Mouse (Mus musculus): ENCODE data around the gene Fchsd2.

Fchsd2 gene

DNA sequence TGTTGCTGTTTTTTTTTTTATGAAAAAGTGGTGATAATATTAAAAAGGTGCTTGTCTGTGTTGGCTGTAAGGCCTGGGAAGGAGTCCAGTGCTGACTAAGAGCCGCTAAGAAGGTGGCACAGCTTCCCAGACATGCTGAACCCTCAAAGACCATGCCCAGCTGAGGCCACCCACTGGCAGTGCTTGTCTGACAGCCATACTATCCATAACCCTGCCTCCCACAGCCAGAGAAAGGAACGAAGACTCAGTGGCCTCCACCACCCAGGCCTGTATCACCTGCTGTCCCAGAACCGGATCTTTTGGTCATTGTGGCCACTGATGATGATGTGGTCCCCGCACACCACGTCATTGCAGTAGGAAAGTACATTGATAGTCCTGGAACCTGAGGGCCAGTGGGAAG, 198.5 kb downstream of the Fchsd2 start:
- no peak for DNase-seq

DNA sequence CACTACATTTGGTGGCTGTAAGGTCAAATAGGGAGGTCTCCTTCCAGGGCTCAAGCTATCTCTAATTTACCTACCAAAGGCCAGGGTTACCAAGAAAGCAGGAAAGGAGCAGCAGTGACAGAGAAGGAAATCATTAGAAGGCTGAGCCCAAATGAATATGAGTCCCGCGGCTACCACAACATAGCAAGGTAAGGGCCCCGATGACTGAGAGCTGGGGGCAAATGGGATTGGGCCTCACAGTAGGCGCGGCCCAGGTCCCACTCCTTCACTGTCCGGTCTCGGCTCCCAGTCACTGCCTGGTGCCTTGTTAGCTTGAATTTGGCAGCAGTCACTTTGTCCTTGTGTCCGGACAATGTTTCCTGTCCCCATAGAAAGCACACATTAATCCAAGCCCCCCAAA, 199.0 kb downstream of the Fchsd2 start:
- DNase-seq: no peak

DNA sequence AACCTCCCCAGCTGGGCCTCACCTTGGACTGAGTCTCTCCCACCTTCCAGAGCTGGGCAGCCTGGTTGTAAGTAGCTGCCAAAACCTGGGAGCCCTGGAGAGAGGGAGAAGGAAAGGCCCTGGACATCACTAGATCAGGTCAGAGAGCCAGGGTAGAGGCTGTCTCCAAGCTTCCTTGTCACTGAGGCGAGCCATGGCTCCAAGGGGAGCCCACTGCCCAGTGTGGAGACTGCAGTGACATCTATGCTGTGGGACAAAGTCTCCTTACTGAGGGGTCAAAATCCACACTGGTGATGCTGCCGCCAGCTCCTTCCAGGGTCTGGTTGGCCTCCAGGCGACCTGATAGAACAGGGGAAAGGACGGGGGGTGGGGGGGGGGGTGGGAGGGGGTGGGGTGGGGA, 199.4 kb downstream of the Fchsd2 start:
- DNase-seq: no peak

DNA sequence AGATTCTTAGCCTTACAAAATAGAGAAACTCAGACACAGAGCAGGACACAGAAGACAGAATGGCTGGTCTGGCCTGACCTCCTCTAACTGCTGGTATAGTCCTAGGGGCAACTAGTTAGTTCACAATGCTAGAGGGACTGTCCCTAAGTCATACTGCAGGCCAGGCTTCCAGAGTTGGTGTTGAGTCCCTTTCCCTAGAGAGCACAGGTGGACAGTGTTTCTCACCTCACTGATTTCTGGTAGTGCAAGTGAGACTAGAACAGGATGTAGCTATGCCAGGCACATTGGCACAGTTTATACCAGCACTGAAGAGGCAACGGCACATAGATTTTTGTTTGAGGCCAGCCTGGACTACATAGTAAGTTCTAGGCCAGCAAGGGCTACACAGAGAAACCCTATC, 200.0 kb downstream of the Fchsd2 start:
- DNase-seq: no peak

DNA sequence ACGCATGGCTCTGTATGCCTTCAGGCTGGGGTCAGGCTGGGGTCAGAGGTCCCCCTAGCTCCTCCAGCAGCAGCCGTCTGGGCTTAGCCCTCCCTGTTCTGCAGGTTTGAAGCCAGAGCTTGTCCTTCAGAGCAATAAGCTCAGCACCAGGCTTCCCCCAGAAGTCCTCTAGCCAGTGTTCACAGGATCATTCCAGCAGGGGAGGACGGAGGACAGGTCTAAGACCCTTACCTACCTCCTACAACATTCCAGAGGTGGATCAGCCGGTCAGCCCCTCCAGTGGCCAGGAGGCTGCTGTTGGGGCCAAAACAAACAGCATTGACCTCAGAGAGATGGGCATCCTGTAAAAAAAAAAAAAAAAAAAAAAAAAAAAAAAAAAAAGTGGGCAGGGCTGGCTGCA, 200.5 kb downstream of the Fchsd2 start:
- no peak for DNase-seq

DNA sequence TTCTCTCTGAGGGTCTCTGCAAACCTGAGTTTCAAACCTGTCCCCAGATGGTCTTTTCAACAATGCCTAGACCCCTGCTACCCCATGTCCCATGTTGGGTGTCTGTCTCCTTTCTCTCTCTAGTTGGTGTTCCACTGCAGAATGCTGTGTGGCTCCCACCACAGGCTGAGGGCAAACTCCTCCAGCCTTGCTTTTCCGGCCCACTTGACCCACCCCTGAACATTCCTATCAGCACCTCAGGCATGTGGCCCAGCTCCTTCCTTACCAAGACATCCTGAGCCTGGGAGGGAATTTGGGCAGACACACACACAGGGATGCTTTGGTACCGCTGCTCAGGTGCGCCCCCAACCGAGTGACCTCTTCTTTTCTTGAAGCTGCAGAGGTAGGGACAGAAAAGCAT, 200.9 kb downstream of the Fchsd2 start:
- DNase-seq: peak; percentile 23 to 40

DNA sequence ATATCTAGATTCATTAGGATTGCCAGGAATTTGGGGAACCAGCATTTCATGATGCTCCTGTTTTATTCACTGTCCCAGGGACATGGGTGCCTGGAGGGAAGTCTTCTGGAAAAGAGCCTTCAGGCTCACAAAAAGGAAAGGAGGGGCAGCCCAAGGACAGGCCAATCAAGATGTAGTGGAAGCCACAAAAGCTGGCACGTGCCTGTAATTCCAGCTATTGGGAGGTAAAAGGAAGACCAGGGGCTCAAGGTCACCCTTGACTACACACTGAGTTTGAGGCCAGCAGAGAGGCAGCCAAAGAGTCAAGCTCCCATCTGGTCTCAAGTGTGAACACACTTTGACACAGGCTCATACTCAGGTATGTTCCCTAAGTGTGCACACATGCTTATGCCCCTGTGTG, 202.8 kb downstream of the Fchsd2 start:
- DNase-seq: no peak

DNA sequence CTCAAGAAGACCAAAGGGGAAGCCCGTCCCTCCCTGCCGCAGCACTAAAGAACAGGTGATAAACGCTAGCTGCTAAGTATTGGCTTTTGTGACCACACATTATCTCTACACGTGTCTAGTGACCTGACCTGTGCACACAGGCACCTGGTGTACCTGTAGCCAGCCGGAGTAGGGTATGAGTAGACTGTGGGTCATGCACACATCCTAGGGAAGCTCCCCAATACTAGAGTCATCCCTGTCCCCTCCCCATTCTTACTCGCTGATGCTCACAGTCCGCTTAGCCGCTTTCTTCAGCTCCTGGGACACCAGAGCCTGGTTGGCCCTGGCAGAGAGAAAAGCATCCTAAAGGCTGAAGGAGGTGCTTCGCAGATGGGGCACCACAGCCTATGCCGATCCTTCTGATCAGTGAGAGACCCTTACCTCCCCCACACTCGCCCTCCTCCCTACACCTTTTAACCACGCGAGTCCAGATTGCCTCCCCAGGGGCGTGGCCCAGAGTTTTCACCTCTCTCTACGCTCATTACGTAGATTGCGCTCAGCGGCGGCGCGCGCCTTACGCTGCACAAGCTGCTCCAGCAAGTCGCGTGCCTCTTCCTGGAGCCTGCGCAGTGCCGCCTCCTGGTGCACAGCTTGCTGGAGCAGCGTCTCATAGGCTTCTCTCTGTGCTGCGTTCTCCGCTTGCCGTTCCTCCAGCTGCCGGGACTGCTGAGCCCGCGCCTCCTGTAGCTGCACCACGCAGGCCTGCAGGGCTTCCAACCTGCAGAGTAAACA, 203.8 kb downstream of the Fchsd2 start:
- peak; percentile 85 to 89 for DNase-seq

DNA sequence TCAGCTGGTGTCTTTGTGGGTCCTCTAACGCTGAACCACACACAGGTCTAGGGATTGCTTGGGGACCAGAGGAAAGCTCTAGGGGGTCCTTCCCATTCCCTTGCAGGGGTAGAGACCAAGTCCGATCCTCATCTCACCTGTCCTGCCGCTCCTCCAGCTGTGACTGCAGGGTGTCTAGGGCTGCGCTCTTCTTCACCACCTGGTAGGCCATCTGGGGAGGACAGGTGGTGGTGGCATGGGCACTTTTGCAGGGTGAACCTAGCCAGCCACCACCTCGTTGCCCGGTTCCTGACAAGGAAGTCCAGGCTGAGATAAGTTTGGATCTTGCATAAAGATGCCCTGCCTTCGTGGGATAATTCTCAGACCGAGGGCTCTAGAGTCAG, 204.4 kb downstream of the Fchsd2 start:
- no peak for DNase-seq

DNA sequence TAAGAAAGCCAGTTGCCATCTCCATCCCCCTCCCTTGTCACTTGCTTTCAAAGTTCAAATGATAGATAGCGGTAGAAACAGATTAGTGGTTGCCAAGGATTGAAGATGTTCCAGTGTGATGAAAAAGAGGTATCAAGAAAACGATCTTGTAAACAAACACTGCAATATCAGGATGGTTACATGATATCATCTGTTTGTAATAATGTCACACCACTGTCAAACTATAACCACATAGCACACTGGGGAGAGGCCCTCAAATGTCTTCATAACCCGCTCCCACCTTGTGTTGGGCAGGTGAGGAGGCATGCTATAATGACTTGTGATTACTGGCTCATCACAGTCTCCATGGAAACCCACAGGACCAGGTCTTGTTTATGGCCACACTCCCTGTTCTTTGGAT, 205.7 kb downstream of the Fchsd2 start:
- DNase-seq: no peak

DNA sequence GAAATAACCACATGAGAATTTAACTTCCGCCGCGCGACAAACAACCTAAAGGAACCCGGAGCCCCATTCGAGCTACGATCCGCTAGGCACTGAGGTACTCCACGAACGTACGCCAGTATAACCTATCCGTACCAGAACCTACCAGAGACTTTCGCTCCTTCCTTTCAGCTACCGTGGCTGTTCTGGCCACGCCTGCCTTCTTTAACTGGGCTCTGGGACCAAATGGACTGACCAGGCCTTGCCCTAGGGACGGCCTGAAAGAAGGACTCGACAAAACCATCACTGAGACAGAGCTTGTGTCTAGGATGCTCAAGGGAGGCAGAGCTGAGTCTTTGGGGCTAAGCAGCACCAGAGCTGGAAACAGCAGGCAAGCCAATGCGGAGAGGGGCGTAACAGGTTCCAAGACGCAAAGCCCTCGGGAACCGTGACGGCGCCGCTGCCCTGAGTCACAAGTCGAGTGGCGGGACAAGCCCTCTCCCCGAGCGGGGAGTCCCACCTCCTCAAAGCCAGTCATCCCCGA, 208.8 kb downstream of the Fchsd2 start:
- DNase-seq: no peak

DNA sequence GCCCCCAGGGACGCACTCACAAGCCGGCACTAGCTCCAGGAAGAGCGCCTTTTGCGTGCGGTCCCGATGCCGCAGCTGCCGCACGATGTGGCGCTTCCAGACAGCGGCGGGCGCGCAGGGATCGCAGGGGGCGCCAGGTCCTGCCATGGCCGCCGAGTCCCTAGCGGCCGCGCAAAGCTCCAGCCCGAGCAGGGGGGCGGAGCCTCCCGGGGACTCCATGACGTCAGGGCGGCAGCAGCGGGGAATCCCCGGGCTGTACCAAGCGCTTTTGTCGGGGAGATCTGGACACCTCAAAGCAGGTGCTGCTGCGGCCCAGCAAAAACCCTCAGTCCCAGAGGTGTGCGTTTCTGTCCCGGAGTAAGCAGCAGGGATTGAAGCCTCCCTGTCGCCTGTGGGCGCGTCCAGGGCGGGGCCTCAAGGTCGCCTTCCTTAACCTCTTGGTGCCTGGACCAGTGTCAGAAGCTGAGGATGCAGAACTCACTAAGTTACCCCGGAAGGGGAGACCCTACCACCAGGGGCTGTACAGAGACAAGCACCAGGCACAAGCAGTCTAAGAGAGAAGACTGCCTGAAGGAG, 209.3 kb downstream of the Fchsd2 start, which contains the start of gene Atg16l2:
Gene Atg16l2 (minus strand): TSS at position 371 of the 576 bp plus-strand sequence.
- DNase-seq: peak; percentile 96 to 97

DNA sequence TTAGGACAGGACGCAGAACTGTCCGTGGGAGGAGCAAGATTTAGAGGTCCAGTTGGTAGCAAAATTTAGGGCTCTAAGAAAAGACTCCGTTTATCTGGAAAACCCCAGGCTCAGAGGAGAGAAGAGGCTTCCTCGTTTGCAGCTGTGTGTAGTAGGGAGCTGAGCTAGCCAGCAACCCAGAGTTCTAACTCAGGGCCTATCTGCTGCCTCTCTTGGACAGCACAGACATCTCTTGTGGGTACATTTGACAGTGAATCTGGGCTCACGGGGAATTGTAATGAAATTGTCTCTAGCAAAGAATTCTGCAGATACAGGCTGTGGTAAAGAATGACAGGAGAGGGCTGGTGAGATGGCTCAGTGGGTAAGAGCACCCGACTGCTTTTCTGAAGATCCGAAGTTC, 210.0 kb downstream of the Fchsd2 start:
- DNase-seq: peak in 1 of 2 experiments; percentile 3

DNA sequence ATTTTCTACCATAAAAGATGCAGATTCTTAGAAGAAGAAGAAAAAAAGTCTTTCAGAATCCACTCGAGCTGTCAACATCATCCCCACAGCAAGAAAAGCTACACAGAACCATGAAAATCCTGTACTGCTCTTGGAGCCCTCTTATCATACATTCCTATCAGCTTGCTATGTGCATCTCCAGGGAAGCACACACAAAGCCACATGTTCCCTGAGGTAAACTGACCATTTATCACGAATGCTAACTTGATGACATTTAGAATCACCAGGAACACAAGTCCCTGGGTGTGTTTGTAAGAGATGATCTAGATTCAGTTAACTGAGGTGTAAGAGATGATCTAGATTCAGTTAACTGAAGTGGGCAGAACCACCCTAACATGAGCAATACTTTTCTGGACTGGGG, 214.2 kb downstream of the Fchsd2 start:
- DNase-seq: no peak

DNA sequence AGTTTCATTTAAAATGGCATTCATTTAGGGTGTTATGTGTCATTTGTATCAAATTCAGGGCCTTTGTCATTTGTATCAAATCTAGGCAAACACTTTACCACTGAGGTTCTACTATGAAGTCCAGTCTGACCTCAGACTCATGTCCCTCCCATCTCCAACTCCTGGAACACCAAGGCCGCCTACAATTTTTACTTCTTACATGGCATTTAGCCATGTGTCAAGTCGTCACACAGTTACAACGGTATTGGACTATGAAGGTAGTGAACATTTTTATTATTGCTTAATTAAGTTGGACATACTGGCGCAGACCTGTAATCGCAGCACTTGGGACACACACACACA, 217.3 kb downstream of the Fchsd2 start:
- no peak for DNase-seq

DNA sequence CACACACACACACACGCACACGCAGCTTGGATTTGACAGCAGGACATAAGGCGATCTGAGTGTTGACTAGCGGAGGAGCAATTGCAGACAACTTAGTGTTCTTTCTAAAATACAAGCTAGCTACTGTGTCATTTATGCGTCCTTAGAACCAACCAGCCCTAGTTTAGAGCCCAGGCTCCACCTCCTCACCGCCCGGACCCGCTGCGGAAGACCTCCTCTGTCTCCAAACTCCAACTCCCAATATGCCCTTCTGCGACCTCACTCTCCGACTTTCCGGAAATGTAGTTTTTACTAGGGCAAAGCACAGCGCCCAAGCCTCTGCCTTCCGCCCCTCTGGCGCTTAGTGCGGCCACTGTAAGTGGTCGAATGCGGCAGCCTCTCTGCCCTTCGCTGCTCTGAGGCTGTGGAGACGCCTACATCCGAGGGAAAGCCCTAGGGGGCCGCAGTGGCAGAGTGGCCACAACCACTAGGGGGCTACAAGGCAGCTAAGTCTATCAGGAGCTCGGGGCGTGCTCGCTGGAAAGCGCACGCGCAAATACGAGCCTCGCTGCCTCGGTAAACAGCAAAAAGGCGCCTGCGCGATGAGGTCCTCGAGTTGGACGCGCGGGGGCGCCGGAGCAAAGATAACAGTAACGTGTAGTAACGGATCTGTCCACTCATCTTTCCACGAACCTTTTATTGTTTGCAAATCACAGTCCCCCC, 217.8 kb downstream of the Fchsd2 start:
- peak; percentile 97 to 98 for DNase-seq

DNA sequence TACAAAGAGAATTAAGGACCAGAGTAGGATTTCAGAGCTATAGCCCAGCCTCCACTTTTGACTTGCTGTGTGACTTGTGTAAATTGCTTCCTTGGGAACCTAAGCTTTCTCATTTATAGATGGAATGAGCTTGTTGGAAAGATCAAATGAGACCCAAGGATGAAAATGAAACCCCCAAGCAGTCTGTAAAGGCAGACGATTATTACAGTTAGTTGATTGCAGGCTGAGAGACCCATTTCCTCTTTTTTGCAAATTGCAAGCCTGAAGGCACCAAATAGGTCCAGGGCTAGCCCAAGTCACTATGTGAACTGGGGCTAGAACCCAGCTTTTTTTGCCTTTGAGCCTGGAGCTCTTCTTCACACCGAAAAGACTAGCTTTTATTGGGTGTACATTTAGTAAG, 218.4 kb downstream of the Fchsd2 start:
- DNase-seq: no peak

DNA sequence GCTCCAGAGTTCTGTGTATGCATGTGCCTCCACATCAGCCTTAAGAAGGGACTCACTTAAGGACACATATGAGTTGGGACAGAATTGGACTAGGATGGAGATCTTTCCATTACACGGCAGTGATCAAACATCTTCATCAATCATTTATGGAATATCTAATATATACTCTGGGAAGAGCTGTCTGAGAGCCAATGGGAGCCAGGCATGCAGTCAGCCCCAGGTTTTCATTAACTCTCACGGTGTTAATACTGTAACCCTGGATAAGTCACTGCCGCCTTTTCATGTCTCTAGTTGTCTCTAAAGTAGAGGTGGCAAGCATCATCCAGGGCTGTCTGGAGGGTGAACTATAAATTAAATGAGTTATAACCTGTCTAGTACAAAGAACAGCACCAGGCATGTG, 220.4 kb downstream of the Fchsd2 start:
- no peak for DNase-seq

DNA sequence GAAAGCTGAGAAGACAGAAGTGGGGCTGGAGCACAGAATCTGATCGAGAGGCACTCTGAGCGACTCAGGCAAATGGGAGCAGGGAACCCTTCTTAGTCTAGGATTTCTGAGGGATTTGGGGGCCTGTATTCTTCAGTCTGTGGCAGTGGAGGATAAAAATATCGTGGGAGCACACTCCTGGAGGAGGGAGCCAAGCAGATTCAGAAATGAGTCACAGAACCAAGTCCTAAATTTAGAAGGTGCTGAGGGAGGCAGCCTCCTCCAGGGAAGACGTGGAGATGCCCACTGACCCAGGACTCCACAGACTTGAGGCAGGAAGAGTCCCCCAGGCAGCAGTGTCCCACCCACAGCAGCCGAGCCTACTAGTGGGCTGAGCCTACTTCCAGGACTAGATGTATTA, 221.7 kb downstream of the Fchsd2 start:
- no peak for DNase-seq

DNA sequence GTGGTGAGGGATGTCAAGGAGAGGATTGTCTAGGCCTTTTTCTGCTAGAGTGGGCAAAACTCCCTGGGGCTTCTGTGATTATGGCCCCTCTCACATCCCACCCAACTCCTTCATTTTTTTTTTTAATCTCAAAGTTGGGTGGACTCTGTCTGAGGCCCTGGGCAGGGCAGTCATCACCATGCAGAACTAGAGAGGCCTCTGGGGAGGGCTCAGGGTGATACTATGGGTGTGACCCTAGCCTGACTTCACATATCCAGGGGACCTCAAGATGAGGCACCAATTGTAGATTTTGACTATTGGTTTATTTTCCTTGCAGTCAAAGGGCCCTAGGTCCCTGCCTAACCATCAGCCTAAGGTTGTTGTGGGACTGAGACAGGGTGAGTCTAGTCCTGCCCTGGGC, 223.0 kb downstream of the Fchsd2 start:
- no peak for DNase-seq

DNA sequence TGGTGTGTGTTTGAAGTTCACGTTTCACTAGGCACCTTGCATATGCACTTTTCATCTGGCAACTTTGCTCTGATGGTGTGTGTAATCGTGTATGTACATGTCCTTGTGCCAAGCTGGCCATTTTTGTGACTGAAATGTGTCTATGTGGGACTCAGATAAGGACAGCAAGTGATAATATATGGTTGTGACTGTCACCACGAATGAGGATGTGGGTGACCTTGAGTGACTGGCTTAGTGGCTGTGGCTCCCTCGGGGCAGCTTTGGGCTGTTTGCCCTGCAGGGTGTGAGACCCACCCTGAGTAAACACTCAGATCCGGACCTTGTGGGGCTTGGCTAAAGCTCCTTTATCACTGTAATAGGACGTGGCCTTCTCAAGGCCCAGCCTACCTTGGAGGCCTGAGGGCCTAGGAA, 223.9 kb downstream of the Fchsd2 start:
- peak; percentile 27 to 64 for DNase-seq

DNA sequence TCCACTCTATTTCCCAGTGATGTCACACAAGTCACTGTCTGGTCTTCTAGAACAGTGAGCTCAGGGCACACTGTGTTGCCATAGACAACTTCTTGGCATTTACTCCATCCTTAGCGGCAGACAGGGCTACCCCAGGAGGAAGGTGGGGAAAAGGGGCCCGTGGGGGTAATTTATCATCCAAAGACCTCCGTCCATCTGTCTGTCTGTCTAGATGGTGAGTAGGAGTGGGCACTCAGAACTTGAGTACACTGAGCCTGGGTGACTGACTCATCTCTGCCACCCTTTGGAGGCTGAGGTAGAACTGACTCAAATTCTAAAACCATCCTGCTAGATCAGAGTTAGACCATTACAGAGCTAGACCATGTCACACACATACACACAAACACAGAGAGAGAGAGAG, 224.4 kb downstream of the Fchsd2 start, which contains the start of gene Stard10:
Gene Stard10 (plus strand): TSS at position 73 of the 400 bp plus-strand sequence.
- no peak for DNase-seq

DNA sequence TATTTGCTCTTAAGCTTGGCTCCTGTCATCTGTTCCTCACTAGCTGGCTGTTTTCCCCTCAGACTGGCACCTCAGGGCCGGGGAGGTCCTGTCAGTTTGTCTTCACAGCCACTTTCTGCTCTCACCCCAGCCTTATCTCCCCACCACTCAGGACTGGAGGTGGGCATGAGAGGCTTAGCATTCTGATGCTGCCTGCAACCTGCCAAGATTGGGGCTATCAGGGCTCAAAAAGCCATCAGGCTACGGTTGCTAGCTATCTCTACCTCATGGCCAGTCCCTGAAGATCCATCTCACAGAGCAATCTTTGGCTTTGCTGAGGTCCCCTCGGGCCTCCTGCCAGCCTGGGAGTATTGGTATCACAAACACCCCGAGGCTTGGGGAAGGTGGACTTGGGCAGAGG, 226.2 kb downstream of the Fchsd2 start:
- no peak for DNase-seq

DNA sequence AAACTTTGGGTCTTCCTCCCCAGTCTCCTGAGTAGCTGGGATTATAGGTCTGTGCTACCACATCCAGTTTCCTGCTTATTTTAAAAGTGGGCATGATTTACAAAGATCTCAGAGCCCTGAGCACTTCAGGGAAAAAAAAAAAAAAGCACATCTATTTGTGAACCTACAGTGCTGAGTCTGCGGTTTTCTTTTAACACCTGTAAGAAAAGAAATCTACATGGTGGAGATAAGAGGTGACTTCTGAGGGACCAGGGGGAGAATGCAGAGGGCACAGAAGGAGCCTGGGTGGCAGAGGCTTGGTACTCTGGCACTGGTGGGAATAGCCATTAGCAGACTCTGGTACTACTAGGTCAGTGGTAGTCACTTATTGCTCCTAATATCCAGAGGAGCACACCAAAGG, 227.1 kb downstream of the Fchsd2 start:
- DNase-seq: no peak

Measured in lung, postnatal 4 days (tissue).